Mouse (Mus musculus) spleen, adult 2 months (tissue): Measurements from ENCODE around the gene P2rx6.

ENCODE experiments used
- CTCF ChIP-seq: fragments of 200-500 bp; IDR thresholded peaks from 2 replicates; pipeline ENCODE4 v1.5.1; 2011; ENCODE audit warnings: mild to moderate bottlenecking, inconsistent platforms; ENCODE audit not compliant: insufficient read depth, insufficient read length, insufficient replicate concordance; ENCODE audit errors: extremely low read depth
- POLR2A ChIP-seq: fragments of 200-500 bp; IDR thresholded peaks from 2 replicates; pipeline ENCODE4 v1.6.1; 2011; ENCODE audit warnings: low read depth, low read length, inconsistent platforms

GRCm38 (mm10) chr16:17524156-17524555 lies 37.5 kb upstream of the P2rx6 start:
- TF ChIP-seq POLR2A, result no peak
- no peak for TF ChIP-seq CTCF
